Mouse (Mus musculus) embryonic facial prominence, embryonic 11.5 days (tissue): ENCODE data around the gene Phox2b. TPM values are rescaled to one million over a fixed set of nuclear protein-coding genes. Genes with fewer than 3 reads are reported as not detected.
A peak's percentile ranks its signal among the peaks of the same experiment; 100 is the strongest.

Experiments used
- ATAC-seq: fragments of 200-750 bp; cut with Nextera tagmentation; replicated peaks from 2 replicates; pipeline ENCODE4 v1.8.0; 2017; ENCODE audit warnings: low read depth; ENCODE audit not compliant: insufficient number of reproducible peaks, low FRiP score, low TSS enrichment
- DNase-seq: peaks from one replicate; pipeline ENCODE4 v3.0.0-alpha.2; 2015; ENCODE audit warnings: low spot score
- H3K27ac ChIP-seq: fragments of 300-500 bp; sonication (generic); replicated peaks from 2 replicates; pipeline ENCODE4 v1.5.1; 2014; ENCODE audit warnings: mild to moderate bottlenecking, low read depth, low read length, control low read depth
- H3K27me3 ChIP-seq: fragments of 300-500 bp; sonication (generic); 2 replicates; pipeline ENCODE4 v1.6.1; 2014; ENCODE audit warnings: mild to moderate bottlenecking, low read length, moderate library complexity, mixed read lengths; ENCODE audit not compliant: control insufficient read depth, insufficient read depth
- H3K36me3 ChIP-seq: fragments of 300-500 bp; sonication (generic); replicated peaks from 2 replicates; pipeline ENCODE4 v1.6.1; 2014; ENCODE audit warnings: low read depth, mild to moderate bottlenecking, low read length, moderate library complexity, mixed read lengths; ENCODE audit not compliant: control insufficient read depth, insufficient read depth
- H3K4me1 ChIP-seq: fragments of 300-500 bp; sonication (generic); 2 replicates; pipeline ENCODE4 v1.6.1; 2014; ENCODE audit warnings: low read length, mixed read lengths; ENCODE audit not compliant: control insufficient read depth, insufficient read depth
- H3K4me2 ChIP-seq: fragments of 300-500 bp; sonication (generic); 2 replicates; pipeline ENCODE4 v1.6.1; 2014; ENCODE audit warnings: low read depth, mild to moderate bottlenecking, control low read depth, low read length, moderate library complexity
- H3K4me3 ChIP-seq: fragments of 300-500 bp; sonication (generic); 2 replicates; pipeline ENCODE4 v1.5.1; 2014; ENCODE audit warnings: low read depth, low read length, control low read depth
- H3K9ac ChIP-seq: fragments of 300-500 bp; sonication (generic); replicated peaks from 2 replicates; pipeline ENCODE4 v1.6.1; 2014; ENCODE audit warnings: mild to moderate bottlenecking, control low read depth, low read length
- H3K9me3 ChIP-seq: fragments of 300-500 bp; sonication (generic); replicated peaks from 2 replicates; pipeline ENCODE4 v1.6.1; 2016; ENCODE audit warnings: mild to moderate bottlenecking, low read length, inconsistent platforms, mixed read lengths; ENCODE audit not compliant: control insufficient read depth
- WGBS: fragments of 180-500 bp; shearing (Covaris S2); extraction: QIAGEN DNeasy Blood & Tissue Kit; methylation state at CpG from one replicate; pipeline ENCODE4 v1.1.7; 2014; 5-methylcytosine and 5-hydroxymethylcytosine counted together
- microRNA-seq: library from miRNA; unstranded; fragments of <30 nt; microRNA quantifications from one replicate; pipeline ENCODE4, GENCODE M21; 2016; ENCODE audit warnings: borderline number of aligned reads
- polyA plus RNA-seq: library from polyadenylated mRNA; unstranded; fragments of >200 nt; fragmentation: Nextera tagmentation; extraction: Ambion mirVana; gene quantifications from 2 replicates; pipeline ENCODE4 v1.2.1, GENCODE M21; 2014

Phox2b gene
- polyA plus RNA-seq, 1 experiment from 2014 or later = 4.1 TPM

DNA sequence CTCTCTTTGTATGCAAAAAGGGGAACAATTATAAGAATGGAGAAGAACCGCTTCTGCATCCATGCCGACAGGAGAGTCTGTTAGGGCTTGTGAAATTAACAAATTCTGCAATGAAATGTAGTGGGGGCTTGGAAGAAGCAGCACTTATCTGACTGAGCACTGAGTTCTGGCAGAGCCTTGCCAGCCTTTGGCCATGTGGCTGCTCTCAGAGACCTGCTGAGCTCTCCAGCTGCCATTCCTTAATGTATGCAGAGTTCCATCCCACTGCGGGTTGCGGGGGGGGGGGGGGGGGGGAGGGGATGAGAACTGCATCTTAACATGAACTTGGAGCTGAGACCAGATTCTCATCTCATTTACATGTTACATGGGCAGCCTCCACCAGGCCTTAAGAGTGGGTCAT, 38.6 kb downstream of the Phox2b start:
- H3K4me3 ChIP-seq = no peak overlapping the region
- H3K4me2 ChIP-seq = no peak overlapping the region
- H3K27me3 ChIP-seq = no peaks in the 10 kb centered on the region
- H3K9ac ChIP-seq = no peak overlapping the region
- WGBS = 50% methylated on average over 3 of the region's 4 CpGs
- no peak for DNase-seq
- no peaks in the 10 kb centered on the region for H3K9me3 ChIP-seq
- no peaks in the 10 kb centered on the region for H3K36me3 ChIP-seq
- ATAC-seq = no peak
- no peaks in the 10 kb centered on the region for H3K4me1 ChIP-seq
- no peak overlapping the region for H3K27ac ChIP-seq

DNA sequence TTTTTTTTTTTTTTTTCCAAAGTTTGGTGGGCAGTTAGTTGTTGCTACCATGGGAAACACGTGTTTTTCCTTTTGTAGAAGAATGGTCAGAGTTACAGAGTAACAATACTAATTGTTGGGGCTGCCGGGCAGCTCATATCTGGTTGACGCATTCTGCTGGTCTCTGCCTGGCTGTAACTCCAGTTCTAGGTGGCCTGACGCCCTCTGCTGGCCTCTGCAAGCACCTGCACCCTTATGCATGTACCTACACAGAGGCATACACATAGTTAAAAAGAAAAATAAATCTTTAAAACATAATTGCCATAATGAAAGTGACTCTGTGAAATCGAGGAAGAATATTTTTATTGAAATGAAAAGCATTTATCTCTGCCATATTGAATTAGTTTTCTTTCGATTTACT, 41.3 kb downstream of the Phox2b start:
- H3K36me3 ChIP-seq = no peaks in the 10 kb centered on the region
- DNase-seq (no peak), ATAC-seq (no peak)
- H3K9ac ChIP-seq = no peak overlapping the region
- H3K27ac ChIP-seq = no peak overlapping the region
- H3K27me3 ChIP-seq = no peaks in the 10 kb centered on the region
- H3K9me3 ChIP-seq = no peaks in the 10 kb centered on the region
- WGBS = 82% methylated on average over 6 of the region's 6 CpGs
- H3K4me2 ChIP-seq = no peak overlapping the region
- no peak overlapping the region for H3K4me3 ChIP-seq
- H3K4me1 ChIP-seq = no peaks in the 10 kb centered on the region

GRCm38 (mm10) chr5:67048003-67048402, 51.1 kb downstream of the Phox2b start:
- no peaks in the 10 kb centered on the region for H3K27me3 ChIP-seq
- no peak overlapping the region for H3K4me3 ChIP-seq
- H3K27ac ChIP-seq = no peak overlapping the region
- no peak overlapping the region for H3K4me2 ChIP-seq
- no peaks in the 10 kb centered on the region for H3K4me1 ChIP-seq
- no peak overlapping the region for H3K9ac ChIP-seq
- 15% methylated on average over 4 of the region's 4 CpGs for WGBS
- no peaks in the 10 kb centered on the region for H3K36me3 ChIP-seq
- no peaks in the 10 kb centered on the region for H3K9me3 ChIP-seq
- DNase-seq (peak; percentile 84), ATAC-seq (0 out of 2 replicates have a peak, but pooled peaks have one; percentile 34)

Small RNA genes within 50 kb of the gene (microRNA-seq; reads per million reads assigned to microRNA genes)
- not detected for gene Gm23841

Other genes with a start within 250 kb of the Phox2b start
- 91.4 and 101 TPM in 2 replicates for gene Tmem33, start 161.3 kb upstream of the Phox2b start, polyA plus RNA-seq
- gene Slc30a9, start 207.7 kb upstream of the Phox2b start, polyA plus RNA-seq = 133 and 149 TPM in 2 replicates